Mouse (Mus musculus) embryonic facial prominence, embryonic 13.5 days (tissue): Measurements from ENCODE around the gene Mdga1. TPM values are rescaled to one million over a fixed set of nuclear protein-coding genes. Genes with fewer than 3 reads are reported as not detected.

Source experiments
- ATAC-seq: fragments of 200-750 bp; cut with Nextera tagmentation; 2 replicates; pipeline ENCODE4 v1.8.0; 2017; ENCODE audit warnings: low read depth; ENCODE audit not compliant: insufficient number of reproducible peaks, insufficient read depth, low FRiP score, low TSS enrichment
- H3K27ac ChIP-seq: fragments of 300-500 bp; sonication (generic); 2 replicates; pipeline ENCODE4 v1.5.1; 2015; ENCODE audit warnings: moderate library complexity, mild to moderate bottlenecking, inconsistent platforms
- H3K27me3 ChIP-seq: fragments of 300-500 bp; sonication (generic); 2 replicates; pipeline ENCODE4 v1.6.1; 2015; ENCODE audit warnings: mild to moderate bottlenecking, inconsistent platforms
- H3K36me3 ChIP-seq: fragments of 300-500 bp; sonication (generic); 2 replicates; pipeline ENCODE4 v1.6.1; 2015; ENCODE audit warnings: mild to moderate bottlenecking, inconsistent platforms
- H3K4me1 ChIP-seq: fragments of 300-500 bp; sonication (generic); 2 replicates; pipeline ENCODE4 v1.6.1; 2015; ENCODE audit warnings: inconsistent platforms
- H3K4me2 ChIP-seq: fragments of 300-500 bp; sonication (generic); 2 replicates; pipeline ENCODE4 v1.6.1; 2015; ENCODE audit warnings: moderate library complexity, mild to moderate bottlenecking, inconsistent platforms
- H3K4me3 ChIP-seq: fragments of 300-500 bp; sonication (generic); 2 replicates; pipeline ENCODE4 v1.5.1; 2015; ENCODE audit warnings: mild to moderate bottlenecking, inconsistent platforms
- H3K9ac ChIP-seq: fragments of 300-500 bp; sonication (generic); 2 replicates; pipeline ENCODE4 v1.6.1; 2015; ENCODE audit warnings: mild to moderate bottlenecking, inconsistent platforms
- H3K9me3 ChIP-seq: fragments of 300-500 bp; sonication (generic); 2 replicates; pipeline ENCODE4 v1.6.1; 2016; ENCODE audit warnings: inconsistent platforms
- WGBS: fragments of 180-500 bp; shearing (Covaris S2); methylation state at CpG from one replicate; pipeline ENCODE4 v1.1.7; 2015; ENCODE audit warnings: mixed read lengths; 5-methylcytosine and 5-hydroxymethylcytosine counted together
- polyA plus RNA-seq: library from polyadenylated mRNA; unstranded; fragments of >200 nt; fragmentation: Nextera tagmentation; extraction: Ambion mirVana; gene quantifications from 2 replicates; pipeline ENCODE4 v1.2.1, GENCODE M21; 2015

The Mdga1 gene
- polyA plus RNA-seq, 1 experiment from 2014 or later = 3.0 TPM

DNA sequence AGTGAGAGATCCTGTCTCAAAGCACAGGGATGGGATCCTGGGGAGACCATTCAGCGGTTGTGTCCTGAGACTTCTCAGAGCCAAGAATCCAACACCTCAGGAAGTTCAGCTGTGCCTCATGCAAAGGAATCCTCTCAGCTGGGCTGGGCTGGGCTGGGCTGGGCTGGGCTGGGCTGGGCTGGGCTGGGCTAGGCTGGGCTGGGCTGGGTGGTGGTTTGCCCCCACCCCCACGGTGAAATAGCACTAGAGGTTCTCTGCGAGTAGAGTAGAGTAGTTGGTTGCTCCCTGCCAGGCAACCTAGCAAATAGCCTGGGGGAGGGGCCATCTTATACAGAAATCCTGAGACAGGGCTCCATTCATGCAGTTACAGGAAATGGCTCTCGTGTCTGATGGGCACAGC, 156.6 kb downstream of the Mdga1 start:
- WGBS = 17% methylated on average over 4 of the region's 4 CpGs
- ATAC-seq = no peak
- Histone ChIP-seq H3K27ac (no peak overlapping the region), H3K27me3 (no peaks in the 10 kb centered on the region; the same call in 1 of the 2 replicates), H3K4me2 (no peak overlapping the region), H3K4me1 (peaks cover 16% of the 10 kb centered on the region), H3K9me3 (no peaks in the 10 kb centered on the region), H3K9ac (no peak overlapping the region), H3K36me3 (no peaks in the 10 kb centered on the region), H3K4me3 (no peak overlapping the region)

- H3K9me3 ChIP-seq = 0 out of 2 replicates have a peak, but pooled peaks cover 7% of the 10 kb centered on the region
- H3K27ac ChIP-seq = no peak overlapping the region
- H3K27me3 ChIP-seq = no peaks in the 10 kb centered on the region; the same call in 1 of the 2 replicates
- 0 out of 2 replicates have a peak, but pooled peaks cover under 1% of the 10 kb centered on the region for H3K4me1 ChIP-seq
- no peaks in the 10 kb centered on the region for H3K36me3 ChIP-seq
- H3K4me2 ChIP-seq = no peak overlapping the region
- WGBS = 59% methylated on average over 3 of the region's 3 CpGs
- H3K4me3 ChIP-seq = no peak overlapping the region
- H3K9ac ChIP-seq = no peak overlapping the region
- ATAC-seq = no peak
These were observed 166.3 kb downstream of the Mdga1 start for GRCm38 (mm10) chr17:29803545-29803944.

GRCm38 (mm10) chr17:29801358-29801757, 168.5 kb downstream of the Mdga1 start:
- WGBS = 32% methylated on average over 4 of the region's 4 CpGs
- peaks cover 3% of the 10 kb centered on the region; the same call in 1 of the 2 replicates for H3K27me3 ChIP-seq
- ATAC-seq = no peak
- no peak overlapping the region for H3K27ac ChIP-seq
- H3K9me3 ChIP-seq = 0 out of 2 replicates have a peak, but pooled peaks cover 7% of the 10 kb centered on the region
- H3K4me1 ChIP-seq = peaks cover 13% of the 10 kb centered on the region; the same call in 1 of the 2 replicates
- no peak overlapping the region for H3K4me3 ChIP-seq
- no peak overlapping the region for H3K4me2 ChIP-seq
- no peaks in the 10 kb centered on the region for H3K36me3 ChIP-seq
- no peak overlapping the region for H3K9ac ChIP-seq

DNA sequence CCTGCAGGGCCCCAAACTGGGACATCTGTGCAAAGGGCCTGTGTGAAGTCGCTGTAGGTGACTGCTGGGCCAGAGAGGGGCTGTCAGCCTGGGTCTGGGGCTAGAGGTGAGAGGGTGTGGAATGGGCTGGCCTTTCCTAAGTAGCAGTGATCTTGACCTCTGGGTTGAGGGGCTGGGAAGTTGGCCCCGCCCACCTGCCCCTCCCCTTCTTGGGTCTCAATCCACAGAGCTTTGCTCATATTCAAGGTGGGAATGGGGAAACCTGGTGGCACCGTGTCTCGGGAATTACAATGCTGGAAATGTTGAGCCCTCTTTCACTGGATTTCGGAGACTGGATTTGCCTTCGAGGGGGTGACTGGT, 169.8 kb downstream of the Mdga1 start:
- H3K27ac ChIP-seq = no peak overlapping the region
- no peak for ATAC-seq
- H3K27me3 ChIP-seq = peaks cover 3% of the 10 kb centered on the region; the same call in 1 of the 2 replicates
- no peak overlapping the region for H3K9ac ChIP-seq
- H3K4me3 ChIP-seq = no peak overlapping the region
- no peak overlapping the region for H3K4me2 ChIP-seq
- 57% methylated on average over 6 of the region's 6 CpGs for WGBS
- H3K9me3 ChIP-seq = no peaks in the 10 kb centered on the region
- peaks cover 24% of the 10 kb centered on the region for H3K4me1 ChIP-seq
- no peaks in the 10 kb centered on the region for H3K36me3 ChIP-seq

DNA sequence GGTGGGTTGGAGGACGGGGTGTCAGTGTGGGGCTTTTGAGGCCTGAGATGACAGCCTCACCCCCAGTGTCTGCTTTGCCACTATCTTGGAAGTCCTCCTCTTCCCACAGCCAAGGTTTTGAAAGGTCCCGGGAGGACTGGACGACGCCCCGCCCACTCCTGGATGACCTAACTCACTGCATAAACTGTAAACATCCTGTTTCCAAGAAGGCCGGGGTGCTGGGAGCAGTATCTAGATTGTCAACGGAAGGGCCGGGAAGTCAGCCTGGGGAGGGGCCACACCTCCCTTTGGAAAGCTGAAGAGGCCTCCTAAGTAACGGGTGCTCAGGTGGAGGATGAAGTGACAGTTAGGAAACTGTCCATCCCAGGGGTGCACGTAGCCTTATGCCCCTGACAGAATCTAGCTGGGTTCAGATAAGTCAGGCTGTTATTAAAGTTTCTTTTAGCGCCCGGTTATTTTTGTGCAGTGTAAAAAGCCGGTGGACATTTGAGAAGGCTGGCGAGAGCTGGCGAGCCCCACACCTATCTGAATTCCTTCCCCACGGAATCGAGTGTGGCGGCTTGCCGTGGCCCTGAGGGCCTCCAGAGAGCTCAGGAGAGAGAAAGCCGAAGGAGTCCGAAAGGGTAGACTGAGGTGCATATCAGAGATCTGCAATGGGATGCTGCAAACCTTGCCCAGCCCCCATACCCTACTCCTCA, 170.3 kb downstream of the Mdga1 start:
- Histone ChIP-seq H3K36me3 (no peaks in the 10 kb centered on the region), H3K9ac (no peak overlapping the region), H3K4me1 (peaks cover 28% of the 10 kb centered on the region), H3K27ac (no peak overlapping the region), H3K9me3 (no peaks in the 10 kb centered on the region), H3K4me2 (no peak overlapping the region), H3K27me3 (peaks cover 3% of the 10 kb centered on the region; the same call in 1 of the 2 replicates), H3K4me3 (no peak overlapping the region)
- 66% methylated on average over 21 of the region's 21 CpGs for WGBS
- no peak for ATAC-seq

- H3K27me3 ChIP-seq = peaks cover 3% of the 10 kb centered on the region; the same call in 1 of the 2 replicates
- H3K9me3 ChIP-seq = no peaks in the 10 kb centered on the region
- peak overlapping the region; percentile 14; the same call in 1 of the 2 replicates for H3K4me2 ChIP-seq
- H3K36me3 ChIP-seq = no peaks in the 10 kb centered on the region
- ATAC-seq = no peak
- H3K4me3 ChIP-seq = no peak overlapping the region
- no peak overlapping the region for H3K9ac ChIP-seq
- H3K4me1 ChIP-seq = peaks cover 28% of the 10 kb centered on the region
- no peak overlapping the region for H3K27ac ChIP-seq
- WGBS = 32% methylated on average over 10 of the region's 10 CpGs
These were observed 171.7 kb downstream of the Mdga1 start for GRCm38 (mm10) chr17:29798151-29798550.

- Histone ChIP-seq H3K27me3 (peaks cover 3% of the 10 kb centered on the region; the same call in 1 of the 2 replicates), H3K4me2 (no peak overlapping the region), H3K9me3 (no peaks in the 10 kb centered on the region), H3K4me3 (no peak overlapping the region), H3K4me1 (peaks cover 28% of the 10 kb centered on the region), H3K9ac (no peak overlapping the region), H3K27ac (no peak overlapping the region), H3K36me3 (no peaks in the 10 kb centered on the region)
- ATAC-seq = no peak
- 49% methylated on average over 9 of the region's 9 CpGs for WGBS
These were observed 173.1 kb downstream of the Mdga1 start for GRCm38 (mm10) chr17:29796787-29797186.

DNA sequence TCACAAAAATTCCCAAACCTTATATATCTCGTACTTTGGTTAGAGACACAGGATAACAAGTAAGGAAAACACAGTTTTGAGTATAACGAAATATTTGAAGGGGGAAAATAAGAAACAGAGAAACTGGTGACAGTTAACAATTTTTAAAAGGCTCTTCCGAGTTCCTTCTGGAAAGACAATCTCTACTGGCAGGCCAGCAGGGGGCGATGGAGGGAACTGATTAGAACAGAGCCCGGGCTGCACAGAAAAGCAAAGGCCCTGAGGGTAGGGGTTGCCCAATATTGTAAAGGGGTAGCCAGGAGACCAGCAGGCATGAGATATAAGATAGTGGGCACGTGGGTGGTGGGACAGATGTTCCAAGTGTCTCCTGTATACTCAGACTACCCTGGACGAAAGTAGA, 173.8 kb downstream of the Mdga1 start:
- peak overlapping the region; percentile 62; the same call in 1 of the 2 replicates for H3K27ac ChIP-seq
- no peak for ATAC-seq
- H3K4me2 ChIP-seq = 0 out of 2 replicates have a peak overlapping the region, but pooled peaks have one; percentile 64
- peaks cover 28% of the 10 kb centered on the region for H3K4me1 ChIP-seq
- H3K9ac ChIP-seq = no peak overlapping the region
- WGBS = 13% methylated on average over 7 of the region's 7 CpGs
- H3K27me3 ChIP-seq = peaks cover 3% of the 10 kb centered on the region; the same call in 1 of the 2 replicates
- H3K36me3 ChIP-seq = no peaks in the 10 kb centered on the region
- H3K4me3 ChIP-seq = no peak overlapping the region
- H3K9me3 ChIP-seq = no peaks in the 10 kb centered on the region

DNA sequence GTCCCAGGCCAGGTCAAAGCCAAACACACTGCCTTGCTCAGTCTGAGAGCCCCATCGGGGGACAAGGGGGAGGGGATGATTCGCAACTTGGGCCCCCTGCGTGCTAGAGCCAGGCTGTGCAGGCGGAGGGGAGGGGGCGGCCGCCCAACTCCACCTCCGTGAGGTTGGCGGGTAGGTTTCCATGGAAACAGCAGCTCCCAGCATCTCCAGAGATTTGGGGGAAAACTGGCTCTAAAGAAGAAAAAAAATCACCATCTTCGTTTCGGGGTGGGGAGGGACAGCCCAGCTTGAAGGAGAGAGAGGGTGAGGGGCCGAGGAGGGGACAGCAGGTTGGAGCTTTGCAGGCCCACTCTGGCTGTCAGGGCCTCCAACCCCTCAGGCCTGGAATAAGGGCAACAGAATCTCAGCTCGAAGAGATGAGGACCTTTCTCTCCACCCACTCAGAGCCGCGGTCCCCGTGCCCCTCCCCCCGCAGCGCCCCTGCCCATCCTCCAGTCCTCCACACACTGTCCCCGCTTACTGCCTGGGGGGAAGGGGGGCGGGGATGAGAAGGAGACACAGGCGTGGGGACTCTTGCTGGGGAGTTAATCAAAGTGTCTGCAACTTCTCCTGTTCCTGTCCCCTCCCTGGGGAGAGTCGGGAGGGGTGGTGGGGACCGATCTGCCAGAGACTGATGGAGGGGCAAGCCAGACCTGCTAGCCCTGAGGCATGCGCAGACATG, 174.7 kb downstream of the Mdga1 start:
- 1% methylated on average over 22 of the region's 23 CpGs for WGBS
- ATAC-seq = no peak
- Histone ChIP-seq H3K9me3 (no peaks in the 10 kb centered on the region), H3K27me3 (peaks cover 3% of the 10 kb centered on the region; the same call in 1 of the 2 replicates), H3K27ac (peak overlapping the region; percentile 62), H3K4me3 (peak overlapping the region; percentile 33), H3K4me1 (peaks cover 28% of the 10 kb centered on the region), H3K9ac (peak overlapping the region; percentile 65), H3K4me2 (peak overlapping the region; percentile 64), H3K36me3 (no peaks in the 10 kb centered on the region)

DNA sequence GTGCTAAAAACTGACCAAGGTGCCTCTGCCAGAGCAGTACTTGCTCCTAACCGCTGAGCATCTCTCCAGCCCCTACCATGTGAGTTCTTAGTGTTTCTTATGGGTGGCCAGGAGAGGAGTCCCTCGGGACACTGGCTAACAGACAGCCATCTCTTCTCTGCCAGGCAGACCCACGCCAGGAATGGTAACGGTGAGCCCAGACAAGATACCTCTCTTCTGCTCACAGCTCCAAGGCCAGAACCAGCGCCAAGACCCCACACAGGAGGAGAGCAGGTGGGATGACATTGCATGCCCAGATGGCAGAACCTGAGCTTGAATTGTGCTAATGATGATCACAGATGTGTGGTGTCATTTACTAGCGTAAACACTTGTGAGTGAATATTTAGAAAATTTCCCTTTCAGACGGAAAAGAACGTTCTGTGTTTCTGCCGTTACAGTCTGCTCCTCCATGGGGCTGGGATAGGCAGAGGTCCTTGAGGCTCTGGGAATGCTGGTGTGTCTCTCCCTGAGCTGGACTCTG, 178.3 kb downstream of the Mdga1 start:
- Histone ChIP-seq H3K9me3 (no peaks in the 10 kb centered on the region), H3K27ac (no peak overlapping the region), H3K27me3 (no peaks in the 10 kb centered on the region), H3K9ac (no peak overlapping the region), H3K4me2 (no peak overlapping the region), H3K4me3 (no peak overlapping the region), H3K4me1 (peaks cover 17% of the 10 kb centered on the region), H3K36me3 (no peaks in the 10 kb centered on the region)
- WGBS = 88% methylated on average over 9 of the region's 9 CpGs
- ATAC-seq = no peak

- Histone ChIP-seq H3K4me3 (no peak overlapping the region), H3K9ac (no peak overlapping the region), H3K27me3 (no peaks in the 10 kb centered on the region), H3K27ac (no peak overlapping the region), H3K9me3 (no peaks in the 10 kb centered on the region), H3K4me2 (no peak overlapping the region), H3K4me1 (peaks cover 6% of the 10 kb centered on the region), H3K36me3 (no peaks in the 10 kb centered on the region)
- ATAC-seq = no peak
- 80% methylated on average over 12 of the region's 12 CpGs for WGBS
These were observed 179.6 kb downstream of the Mdga1 start for GRCm38 (mm10) chr17:29790231-29790740.
